Mouse (Mus musculus) bone marrow macrophage, adult 2 months (primary cell): ENCODE data around the gene Caprin1. TPM values are rescaled to one million over a fixed set of nuclear protein-coding genes. Genes with fewer than 3 reads are reported as not detected.

ENCODE experiments used
- H3K27ac ChIP-seq: 2 replicates; pipeline ENCODE4 v1.5.1; 2012; ENCODE audit warnings: low read depth, low read length; ENCODE audit not compliant: insufficient read depth
- H3K4me1 ChIP-seq: 2 replicates; pipeline ENCODE4 v1.6.1; 2012; ENCODE audit warnings: low read length; ENCODE audit not compliant: control insufficient read depth, insufficient read depth
- H3K4me3 ChIP-seq: 2 replicates; pipeline ENCODE4 v1.5.1; 2012; ENCODE audit warnings: mild to moderate bottlenecking, low read length, moderate library complexity; ENCODE audit not compliant: insufficient read depth
- CTCF ChIP-seq: IDR thresholded peaks from 2 replicates; pipeline ENCODE4 v1.5.1; 2012; ENCODE audit warnings: low read depth, mild to moderate bottlenecking, low read length, moderate library complexity
- POLR2A ChIP-seq: IDR thresholded peaks from 2 replicates; pipeline ENCODE4 v1.6.1; 2012; ENCODE audit warnings: mild to moderate bottlenecking, low read depth, low read length, borderline replicate concordance
- polyA plus RNA-seq: library from polyadenylated mRNA; stranded (reverse); fragments of >200 nt; gene quantifications from 2 replicates; pipeline ENCODE4 v1.2.4, GENCODE M21; 2012; ENCODE audit not compliant: missing spikeins, insufficient read depth, insufficient read length

The Caprin1 gene
- polyA plus RNA-seq, 1 experiment: 206 TPM

GRCm38 (mm10) chr2:103760906-103761716, 36.3 kb downstream of the Caprin1 start, which contains the start of gene Nat10:
TSS of gene Nat10 (minus strand) at chr2:103761270.
- peaks cover 2% of the 10 kb centered on the region for H3K4me1 ChIP-seq
- no peak for TF ChIP-seq POLR2A
- no peak for TF ChIP-seq CTCF
- peak within 1 kb of the TSS; percentile 78 for H3K4me3 ChIP-seq
- H3K27ac ChIP-seq: peak within 1 kb of the TSS; percentile 53

DNA sequence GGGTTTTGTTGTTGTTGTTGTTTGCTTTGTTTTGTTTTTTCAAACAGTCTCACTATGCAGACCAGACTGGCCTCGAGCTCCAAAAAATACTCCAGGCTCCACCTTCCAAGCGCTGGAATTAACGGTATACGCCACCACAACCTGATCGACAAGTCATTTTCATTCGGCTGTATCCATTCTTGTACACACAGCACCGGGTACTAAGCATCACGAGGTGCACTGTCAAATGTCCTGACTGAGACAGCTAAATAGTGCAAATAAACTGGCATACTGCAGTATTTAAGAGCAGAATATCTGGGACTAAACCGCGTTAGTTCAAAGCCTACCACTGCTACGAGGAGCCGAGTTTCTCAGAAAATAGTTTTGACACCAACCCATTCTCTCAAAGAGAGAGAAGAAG, 37.0 kb downstream of the Caprin1 start:
- peak overlapping the region; percentile 53 for H3K27ac ChIP-seq
- TF ChIP-seq CTCF (no peak), POLR2A (no peak)
- peak overlapping the region; percentile 78 for H3K4me3 ChIP-seq
- H3K4me1 ChIP-seq: peaks cover 2% of the 10 kb centered on the region

DNA sequence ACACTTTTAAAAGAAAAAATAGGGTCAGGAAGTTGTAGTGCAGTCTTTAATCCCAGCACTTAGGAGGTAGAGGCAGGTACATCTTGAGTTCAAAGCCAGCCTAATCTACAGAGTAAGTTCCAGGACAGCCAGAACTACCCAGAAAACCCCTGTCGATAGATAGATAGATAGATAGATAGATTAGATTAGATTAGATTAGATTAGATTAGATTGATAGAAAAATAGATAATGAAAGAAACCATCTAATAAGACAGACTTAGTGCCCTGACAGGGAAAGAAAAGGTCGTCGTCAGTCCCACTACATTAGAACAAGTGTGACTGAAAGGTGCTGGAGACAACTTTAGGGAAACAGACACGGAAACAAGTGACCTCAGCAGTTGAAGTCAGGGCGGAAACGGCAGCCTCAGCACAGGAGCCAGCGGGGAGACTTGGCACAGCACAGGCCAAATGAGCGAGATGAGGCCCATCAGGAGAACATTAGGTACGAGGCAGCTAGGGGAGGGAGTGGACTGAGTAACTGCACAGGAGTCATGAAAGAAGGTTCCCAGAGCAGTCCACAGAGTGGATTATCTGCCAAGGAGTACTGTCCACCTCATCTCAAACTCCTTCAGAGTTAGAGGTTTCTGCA, 41.9 kb downstream of the Caprin1 start:
- TF ChIP-seq CTCF (no peak), POLR2A (no peak)
- Histone ChIP-seq H3K4me1 (no peaks in the 10 kb centered on the region), H3K4me3 (no peak overlapping the region), H3K27ac (no peak overlapping the region)

- no peaks in the 10 kb centered on the region for H3K4me1 ChIP-seq
- TF ChIP-seq POLR2A: no peak
- TF ChIP-seq CTCF: no peak
- H3K4me3 ChIP-seq: no peak overlapping the region
- no peak overlapping the region for H3K27ac ChIP-seq
Observed at GRCm38 (mm10) chr2:103754614-103755013, 42.8 kb downstream of the Caprin1 start.

DNA sequence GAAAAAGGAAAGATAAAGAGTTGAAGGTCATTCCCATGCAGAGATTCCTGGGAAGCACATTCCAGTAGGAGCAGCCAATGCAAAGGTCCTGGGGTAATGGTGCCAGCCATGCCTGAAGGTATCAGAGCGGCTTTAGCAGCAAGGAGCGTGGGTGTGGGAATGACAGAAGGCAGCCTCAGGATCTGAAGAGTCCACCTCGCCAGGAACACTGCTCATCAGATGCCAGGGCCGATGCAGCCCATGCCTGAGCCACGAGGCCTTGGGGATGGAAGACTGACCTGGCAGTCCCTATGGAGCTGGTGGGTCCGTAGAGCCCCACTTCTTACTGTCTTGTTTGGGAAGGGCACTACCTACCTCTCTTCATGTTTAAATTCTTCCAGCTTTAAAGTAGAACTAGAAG, 45.7 kb downstream of the Caprin1 start:
- no peak for TF ChIP-seq CTCF
- no peak for TF ChIP-seq POLR2A
- no peak overlapping the region for H3K27ac ChIP-seq

DNA sequence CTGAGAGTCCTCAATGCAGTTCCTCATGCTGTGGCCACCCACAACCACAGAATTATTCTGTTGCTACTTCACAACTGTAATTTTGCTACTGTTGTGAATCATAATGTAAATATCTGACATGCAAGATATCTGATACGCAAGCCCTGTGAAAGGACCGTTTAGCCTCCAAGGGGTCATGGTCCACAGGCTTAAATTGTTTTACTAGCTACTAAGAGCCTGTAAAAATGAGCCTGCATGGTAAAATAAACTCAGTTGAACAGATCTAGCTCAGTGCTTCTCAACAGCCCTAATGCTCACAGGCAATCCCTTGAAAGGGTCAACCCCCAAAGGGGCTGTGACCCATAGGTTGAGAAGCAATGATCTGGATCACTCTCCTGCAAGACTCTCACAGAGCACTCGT, 48.4 kb downstream of the Caprin1 start:
- peaks cover 3% of the 10 kb centered on the region; the same call in 1 of the 2 replicates for H3K4me1 ChIP-seq
- no peak overlapping the region for H3K27ac ChIP-seq
- TF ChIP-seq POLR2A (no peak), CTCF (no peak)
- no peak overlapping the region for H3K4me3 ChIP-seq

More for the DNA sequence above, 45.7 kb downstream of the Caprin1 start:
- H3K4me1 ChIP-seq: no peaks in the 10 kb centered on the region
- no peak overlapping the region for H3K4me3 ChIP-seq

DNA sequence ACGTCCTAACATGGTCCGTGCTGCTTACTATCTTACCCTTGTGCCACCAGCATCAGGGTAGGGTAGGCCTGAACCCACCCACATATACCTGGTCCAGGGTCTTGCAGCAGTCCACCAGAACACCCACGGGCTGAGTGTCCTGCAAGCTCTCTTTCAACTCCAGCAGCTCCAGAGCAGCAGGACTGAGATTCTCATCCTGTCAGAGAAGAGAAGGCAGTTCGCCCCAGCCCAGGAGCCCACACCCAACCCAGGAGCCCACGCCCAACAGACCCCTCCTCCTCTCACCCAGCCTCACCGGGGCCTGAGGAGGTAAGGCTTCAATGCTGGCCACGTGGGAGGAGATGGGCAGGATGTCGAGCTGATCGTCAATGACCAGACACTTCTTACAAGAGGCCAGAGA, 49.6 kb downstream of the Caprin1 start:
- no peak overlapping the region for H3K27ac ChIP-seq
- TF ChIP-seq CTCF (no peak), POLR2A (no peak)
- no peak overlapping the region for H3K4me3 ChIP-seq

GRCm38 (mm10) chr2:103746761-103747160, 50.7 kb downstream of the Caprin1 start:
- no peak overlapping the region for H3K4me3 ChIP-seq
- H3K4me1 ChIP-seq: peaks cover 3% of the 10 kb centered on the region; the same call in 1 of the 2 replicates
- no peak for TF ChIP-seq CTCF
- TF ChIP-seq POLR2A: no peak
- H3K27ac ChIP-seq: no peak overlapping the region

More for the DNA sequence above, 49.6 kb downstream of the Caprin1 start:
- H3K4me1 ChIP-seq: peaks cover 3% of the 10 kb centered on the region; the same call in 1 of the 2 replicates

DNA sequence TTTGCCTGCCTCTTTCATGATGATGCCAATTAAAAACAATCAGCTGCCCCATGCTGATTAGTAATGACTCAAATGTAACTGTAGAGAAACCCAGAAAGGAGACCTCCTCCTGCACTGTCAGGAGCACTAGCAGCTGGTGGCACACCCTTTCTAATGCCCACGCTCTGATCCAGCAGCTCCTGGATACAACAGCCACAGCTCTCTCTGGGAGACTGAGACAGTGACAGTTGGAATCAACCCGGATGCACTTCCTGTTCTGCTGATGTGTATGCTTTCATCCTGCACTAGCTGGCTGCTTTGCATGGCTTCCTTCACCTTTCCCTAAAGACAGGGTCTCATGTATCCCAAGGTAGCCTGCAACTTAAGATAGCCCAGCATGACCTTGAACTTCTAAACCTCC, 51.4 kb downstream of the Caprin1 start:
- TF ChIP-seq CTCF (no peak), POLR2A (no peak)
- no peak overlapping the region for H3K27ac ChIP-seq
- H3K4me3 ChIP-seq: no peak overlapping the region
- H3K4me1 ChIP-seq: peaks cover 3% of the 10 kb centered on the region; the same call in 1 of the 2 replicates

DNA sequence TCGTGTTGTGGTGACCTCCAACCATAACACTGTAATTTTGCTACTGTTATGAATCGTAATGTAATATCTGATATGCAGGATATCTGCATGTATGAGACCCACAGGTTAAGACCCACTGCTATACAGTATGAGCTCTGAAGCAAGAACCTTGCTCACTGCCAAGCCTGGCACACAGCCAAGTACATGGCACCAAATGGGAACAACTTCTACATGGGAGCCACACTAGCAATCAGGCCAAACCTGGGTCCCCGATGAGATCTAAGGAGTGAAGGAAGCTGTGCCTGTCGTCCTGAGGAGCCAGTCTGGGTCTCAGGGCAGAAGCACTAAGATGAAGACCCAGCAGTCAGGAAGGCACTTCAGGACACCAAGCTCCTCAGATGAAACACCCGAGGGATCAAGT, 52.0 kb downstream of the Caprin1 start:
- Histone ChIP-seq H3K4me3 (no peak overlapping the region), H3K27ac (no peak overlapping the region), H3K4me1 (peaks cover 3% of the 10 kb centered on the region; the same call in 1 of the 2 replicates)
- no peak for TF ChIP-seq CTCF
- TF ChIP-seq POLR2A: no peak
